Mouse (Mus musculus) CH12.LX (cell line): ENCODE data around the gene Tmem140. TPM values are rescaled to one million over a fixed set of nuclear protein-coding genes. Genes with fewer than 3 reads are reported as not detected.

Source experiments
- DNase-seq: peaks from one replicate; pipeline ENCODE4 v3.0.0-alpha.2; 2013; ENCODE audit errors: extremely low read depth
- H3K27ac ChIP-seq: 2 replicates; pipeline ENCODE4 v1.5.1; 2012; ENCODE audit warnings: low read depth, mild to moderate bottlenecking, control low read depth, moderate library complexity; ENCODE audit not compliant: insufficient read depth
- H3K27me3 ChIP-seq: replicated peaks from 2 replicates; pipeline ENCODE3; 2012; ENCODE audit warnings: inconsistent platforms
- H3K36me3 ChIP-seq, 2 experiments: replicated peaks in 1 of 2; 2 replicates each; pipeline versions ENCODE3 to v1.6.1; 2012; ENCODE audit warnings: inconsistent platforms in 1 of 2, low read length in 1 of 2, mild to moderate bottlenecking in 1 of 2, mixed read lengths in 1 of 2, moderate library complexity in 1 of 2; ENCODE audit not compliant: control insufficient read depth in 1 of 2, insufficient read depth in 1 of 2
- H3K4me1 ChIP-seq, 2 experiments: 2 replicates each; pipeline ENCODE4 v1.6.1; 2012; ENCODE audit warnings: inconsistent platforms in 1 of 2, moderate library complexity in 1 of 2; ENCODE audit not compliant: insufficient read depth in 2 of 2, control insufficient read depth in 1 of 2
- H3K4me2 ChIP-seq: 2 replicates; pipeline ENCODE4 v1.6.1; 2012; ENCODE audit warnings: low read depth, mild to moderate bottlenecking, control low read depth; ENCODE audit not compliant: poor library complexity, insufficient read depth, severe bottlenecking
- H3K4me3 ChIP-seq, 3 experiments: fragments of 150-350 bp in 1 of 3; sonication (generic) in 1 of 3; replicated peaks in 1 of 3; 2 replicates each; pipeline versions ENCODE3 to v1.5.1; 2011 to 2012; ENCODE audit warnings: low read depth in 2 of 3, low read length in 2 of 3, mild to moderate bottlenecking in 2 of 3, moderate library complexity in 2 of 3, control low read depth in 1 of 3, improper control_type of control experiment in 1 of 3, inconsistent platforms in 1 of 3, mixed read lengths in 1 of 3; ENCODE audit not compliant: poor library complexity in 1 of 3
- H3K79me2 ChIP-seq: replicated peaks from 2 replicates; pipeline ENCODE4 v1.6.1; 2012; ENCODE audit warnings: mild to moderate bottlenecking, moderate library complexity; ENCODE audit not compliant: control insufficient read depth, poor library complexity, insufficient read depth, severe bottlenecking; ENCODE audit errors: extremely low read depth
- H3K9ac ChIP-seq: 2 replicates; pipeline ENCODE4 v1.6.1; 2012; ENCODE audit warnings: low read depth, mild to moderate bottlenecking, control low read depth, moderate library complexity; ENCODE audit not compliant: insufficient read depth
- H3K9me3 ChIP-seq: replicated peaks from 2 replicates; pipeline ENCODE3; 2012; ENCODE audit warnings: low read length, inconsistent platforms, mixed read lengths
- CHD1 ChIP-seq: IDR thresholded peaks from 2 replicates; pipeline ENCODE4 v1.6.1; 2012; ENCODE audit warnings: low read depth, low read length, improper control_type of control experiment, inconsistent platforms
- CTCF ChIP-seq, 2 experiments: IDR thresholded peaks in 1 of 2; conservative IDR thresholded peaks in 1 of 2; 2 replicates each; pipeline ENCODE4 v1.5.1; 2011 to 2012; ENCODE audit warnings: low read depth in 2 of 2, low read length in 2 of 2, improper control_type of control experiment in 1 of 2, inconsistent platforms in 1 of 2, mild to moderate bottlenecking in 1 of 2, moderate library complexity in 1 of 2
- E2F4 ChIP-seq: IDR thresholded peaks from 2 replicates; pipeline ENCODE4 v1.6.1; 2011; ENCODE audit warnings: low read depth, low read length, improper control_type of control experiment; ENCODE audit not compliant: insufficient replicate concordance
- ELF1 ChIP-seq: IDR thresholded peaks from 2 replicates; pipeline ENCODE4 v1.6.1; 2014; ENCODE audit warnings: low read depth, mild to moderate bottlenecking, inconsistent platforms, low read length, improper control_type of control experiment
- EP300 ChIP-seq: IDR thresholded peaks from 2 replicates; pipeline ENCODE4 v1.6.1; 2011; ENCODE audit warnings: low read length, improper control_type of control experiment
- GABPA ChIP-seq: IDR thresholded peaks from 2 replicates; pipeline ENCODE4 v1.6.1; 2012; ENCODE audit warnings: low read depth, low read length, improper control_type of control experiment, inconsistent platforms; ENCODE audit not compliant: insufficient replicate concordance
- IRF4 ChIP-seq: IDR thresholded peaks from 2 replicates; pipeline ENCODE4 v1.6.1; 2014; ENCODE audit warnings: low read depth, mild to moderate bottlenecking, inconsistent platforms, low read length, improper control_type of control experiment
- KAT2A ChIP-seq: IDR thresholded peaks from 2 replicates; pipeline ENCODE4 v1.6.1; 2012; ENCODE audit warnings: low read length, improper control_type of control experiment, inconsistent platforms; ENCODE audit not compliant: insufficient replicate concordance
- MAFK ChIP-seq: IDR thresholded peaks from 2 replicates; pipeline ENCODE4 v1.6.1; 2011; ENCODE audit warnings: low read length, improper control_type of control experiment; ENCODE audit not compliant: insufficient replicate concordance
- MEF2A ChIP-seq: IDR thresholded peaks from 2 replicates; pipeline ENCODE4 v1.6.1; 2014; ENCODE audit warnings: low read depth, mild to moderate bottlenecking, inconsistent platforms, low read length, improper control_type of control experiment, borderline replicate concordance
- NELFE ChIP-seq: IDR thresholded peaks from 2 replicates; pipeline ENCODE4 v1.6.1; 2011; ENCODE audit warnings: low read depth, low read length, improper control_type of control experiment
- PAX5 ChIP-seq: IDR thresholded peaks from 2 replicates; pipeline ENCODE4 v1.6.1; 2012; ENCODE audit warnings: low read length, inconsistent platforms, mixed read lengths
- POLR2AphosphoS2 ChIP-seq: IDR thresholded peaks from 2 replicates; pipeline ENCODE4 v1.6.1; 2011; ENCODE audit warnings: low read depth, low read length, improper control_type of control experiment
- RCOR1 ChIP-seq: conservative IDR thresholded peaks from 2 replicates; pipeline ENCODE4 v1.6.1; 2012; ENCODE audit warnings: low read depth, mild to moderate bottlenecking, inconsistent platforms, low read length, improper control_type of control experiment
- TBP ChIP-seq: conservative IDR thresholded peaks from 2 replicates; pipeline ENCODE4 v1.6.1; 2011; ENCODE audit warnings: low read depth, low read length, improper control_type of control experiment
- TCF12 ChIP-seq: IDR thresholded peaks from 2 replicates; pipeline ENCODE4 v1.6.1; 2014; ENCODE audit warnings: low read depth, mild to moderate bottlenecking, inconsistent platforms, low read length, improper control_type of control experiment
- UBTF ChIP-seq: IDR thresholded peaks from 2 replicates; pipeline ENCODE4 v1.6.1; 2012; ENCODE audit warnings: low read depth, mild to moderate bottlenecking, inconsistent platforms, low read length, improper control_type of control experiment, moderate library complexity
- USF1 ChIP-seq: IDR thresholded peaks from 2 replicates; pipeline ENCODE4 v1.6.1; 2014; ENCODE audit warnings: low read depth, mild to moderate bottlenecking, inconsistent platforms, low read length, improper control_type of control experiment
- ZNF384 ChIP-seq: IDR thresholded peaks from 2 replicates; pipeline ENCODE4 v1.6.1; 2012; ENCODE audit warnings: low read depth, low read length, improper control_type of control experiment, inconsistent platforms
- dilution Hi-C: fragments of 300-500 bp; cut with MboI; formaldehyde crosslinking; loops from 2 replicates; pipeline ENCODE4 v1.14.3; 2020; ENCODE audit warnings: low sequenced_read_pairs; ENCODE audit not compliant: extremely low pct_unique_long_range_greater_than_20kb, extremely low pct_ligation_motif_present
- in situ Hi-C: fragments of 300-500 bp; cut with MboI; formaldehyde crosslinking; loops from 3 replicates; pipeline ENCODE4 v1.14.3; 2019; ENCODE audit warnings: low sequenced_read_pairs, low pct_ligation_motif_present, low pct_unique_long_range_greater_than_20kb, mixed read lengths
- polyA plus RNA-seq: library from polyadenylated mRNA; unstranded; fragments of >175 nt; gene quantifications from 2 replicates; pipeline ENCODE4 v1.2.1, GENCODE M21; 2012; ENCODE audit warnings: low read depth; ENCODE audit not compliant: insufficient read length
- total RNA-seq, 2 experiments: library from RNA; depleted of rRNA; stranded (reverse); fragments of 300-350 nt in 1 of 2; fragments of >200 nt in 1 of 2; gene quantifications; 2 replicates each; pipeline ENCODE4 v1.2.3; 2012 to 2014

Gene Tmem140
- total and polyA plus RNA-seq, 3 experiments: 1.2 to 3.6 (median 2.8) TPM

- no peak overlapping the region for H3K4me3 ChIP-seq
- H3K4me1 ChIP-seq: peaks cover 24 to 76% of the 10 kb centered on the region in 2 experiments
- H3K79me2 ChIP-seq: no peaks in the 10 kb centered on the region
- no peak overlapping the region for H3K4me2 ChIP-seq
- in situ Hi-C loops: no loop called here
- H3K27ac ChIP-seq: no peak overlapping the region
- TF ChIP-seq EP300 (no peak), ELF1 (no peak), POLR2AphosphoS2 (no peak), KAT2A (no peak), GABPA (no peak), IRF4 (no peak), TCF12 (no peak), USF1 (no peak), ZNF384 (no peak), TBP (no peak), MEF2A (no peak), E2F4 (no peak), PAX5 (no peak), CHD1 (no peak), CTCF (conservative IDR thresholded peaks at IDR 0.05 in 1 of 2, IDR thresholded peaks at IDR 0.05 in 1 of 2; ENCODE audit: low read depth in 2 of 2, low read length in 2 of 2) (no peak), RCOR1 (no peak)
- TF ChIP-seq, all 38 proteins: peak for 0
- dilution Hi-C loops: no loop called here
- Histone ChIP-seq H3K36me3 (peaks cover 21 to 51% of the 10 kb centered on the region in 2 experiments), H3K9ac (no peak overlapping the region), H3K27me3 (no peaks in the 10 kb centered on the region), H3K9me3 (no peaks in the 10 kb centered on the region)
- DNase-seq: no peak
Observed at GRCm38 (mm10) chr6:34870724-34871123, 7.8 kb downstream of the Tmem140 start.

- H3K4me3 ChIP-seq: no peak overlapping the region
- no peak for DNase-seq
- no peaks in the 10 kb centered on the region for H3K9me3 ChIP-seq
- in situ Hi-C loops: no loop called here
- dilution Hi-C loops: no loop called here
- TF ChIP-seq NELFE (no peak), UBTF (no peak), POLR2AphosphoS2 (no peak), IRF4 (no peak), MAFK (no peak)
- no peak overlapping the region for H3K27ac ChIP-seq
- no peaks in the 10 kb centered on the region for H3K79me2 ChIP-seq
- H3K27me3 ChIP-seq: no peaks in the 10 kb centered on the region
- H3K36me3 ChIP-seq: peaks cover 27 to 60% of the 10 kb centered on the region in 2 experiments
- no peak overlapping the region for H3K9ac ChIP-seq
- H3K4me1 ChIP-seq: peaks cover 25 to 76% of the 10 kb centered on the region in 2 experiments
- no peak overlapping the region for H3K4me2 ChIP-seq
Observed at GRCm38 (mm10) chr6:34871929-34872328, 9.0 kb downstream of the Tmem140 start.
